Mouse (Mus musculus) left cerebral cortex, adult 8-10 months (tissue): ENCODE data around the gene Kif15. TPM values are rescaled to one million over a fixed set of nuclear protein-coding genes. Genes with fewer than 3 reads are reported as not detected.

Experiments
- total RNA-seq, 4 experiments: library from RNA; stranded (reverse); gene quantifications; 2 replicates each; pipeline ENCODE4 v1.2.4; 2022

Gene Kif15
- total RNA-seq, 4 experiments from 2014 or later = 1.0 to 1.6 (median 1.0) TPM

Other genes with a start within 250 kb of the Kif15 start
- not detected for gene Topaz1, start 203.7 kb upstream of the Kif15 start, total RNA-seq
- gene Tcaim, start 145.5 kb upstream of the Kif15 start, total RNA-seq = 10 to 100 TPM; 17.3 to 19.4 (median 18.7) TPM
- not detected for gene Gm35549, start 107.0 kb upstream of the Kif15 start, total RNA-seq
- 100 to 1,000 TPM; 161 to 172 (median 163) TPM for gene Zfp445, start 85.0 kb upstream of the Kif15 start, total RNA-seq
- 1 to 10 TPM; 5.1 to 5.7 (median 5.5) TPM for gene Zkscan7, start 65.4 kb upstream of the Kif15 start, total RNA-seq
- gene Zfp105, start 28.0 kb upstream of the Kif15 start, total RNA-seq = 1 to 10 TPM; 6.2 to 9.3 (median 8.3) TPM
- gene 1110059G10Rik, start within 50 bp of the Kif15 start, total RNA-seq = 10 to 100 TPM; 20.1 to 23.4 (median 21.1) TPM
- 10 to 100 TPM; 24.1 to 27.6 (median 26.2) TPM for gene Tmem42, start 70.3 kb downstream of the Kif15 start, total RNA-seq
- gene Tgm4, start 83.7 kb downstream of the Kif15 start, total RNA-seq = 1 to 10 TPM in 3 of 4 experiments, under 1 TPM in 1; 0.88 to 3.2 (median 1.6) TPM
- 10 to 100 TPM; 61.7 to 72.3 (median 68.8) TPM for gene Zdhhc3, start 162.2 kb downstream of the Kif15 start, total RNA-seq
- gene Exosc7, start 162.2 kb downstream of the Kif15 start, total RNA-seq = 10 to 100 TPM; 34.7 to 46.4 (median 40.9) TPM
- gene Clec3b, start 199.9 kb downstream of the Kif15 start, total RNA-seq = 1 to 10 TPM; 2.3 to 3.9 (median 2.7) TPM